Mouse (Mus musculus): Measurements from ENCODE around the gene Hivep3.

DNA sequence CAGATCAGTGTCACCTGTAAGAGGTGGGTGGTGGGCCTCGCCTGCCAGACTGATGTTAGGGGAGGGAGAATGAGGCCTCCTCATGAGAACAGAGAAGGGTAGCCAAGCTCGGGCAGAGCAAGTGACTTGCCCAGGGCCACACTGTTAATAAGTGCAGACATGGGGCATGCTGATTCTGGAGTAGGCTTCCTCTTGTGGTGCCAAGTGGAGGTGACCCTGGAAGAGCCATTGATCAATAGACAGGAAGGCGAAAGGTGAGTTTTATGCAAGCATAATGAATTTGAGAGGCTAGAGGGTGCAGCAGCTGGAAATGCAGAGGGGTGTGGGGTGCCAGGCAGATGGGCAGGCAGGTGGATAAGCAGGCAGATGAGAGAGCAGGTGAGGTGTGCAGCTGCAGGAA lies 337.8 kb downstream of the Hivep3 start:
- no peak for TF ChIP-seq CTCF (IDR thresholded peaks at IDR 0.05; ENCODE audit: control insufficient read depth, insufficient read depth, insufficient replicate concordance, low read depth, low read length)
- TF ChIP-seq POLR2A (IDR thresholded peaks at IDR 0.05; ENCODE audit: control insufficient read depth, low read depth, low read length), result no peak
